Mouse (Mus musculus): ENCODE results near the gene Hes3. TPM values are rescaled to one million over a fixed set of nuclear protein-coding genes. Genes with fewer than 3 reads are reported as not detected.

Hes3 gene
- polyA plus RNA-seq, 1 experiment, result not detected

DNA sequence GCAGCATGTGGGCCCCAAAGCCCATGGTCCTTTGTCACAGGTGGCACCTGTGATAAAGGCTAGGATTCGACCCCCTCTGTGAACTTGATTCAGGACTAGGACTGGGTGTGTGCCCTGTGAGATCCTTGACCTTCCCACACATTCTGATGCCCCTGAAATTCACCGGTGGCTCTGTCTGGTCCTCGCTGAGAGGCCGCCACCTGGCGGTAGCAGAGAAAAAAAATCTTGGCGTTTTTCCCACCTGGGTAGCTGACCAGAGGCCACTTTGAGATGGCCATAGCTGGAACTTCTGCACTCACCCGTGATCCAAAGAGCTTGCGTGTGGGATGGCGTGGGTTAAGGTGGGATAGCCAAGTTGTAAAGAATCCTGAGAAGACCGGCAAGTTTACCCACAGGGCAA lies 6.0 kb downstream of the Hes3 start:
- H3K27ac ChIP-seq (ENCODE audit: insufficient read depth, low read length), result no peak overlapping the region
- TF ChIP-seq POLR2A (IDR thresholded peaks at IDR 0.05; ENCODE audit: low read depth, low read length) (no peak), CTCF (IDR thresholded peaks at IDR 0.05; ENCODE audit: borderline replicate concordance, insufficient read depth, low read length) (0 out of 2 replicates have a peak, but pooled peaks have one; percentile 30)

DNA sequence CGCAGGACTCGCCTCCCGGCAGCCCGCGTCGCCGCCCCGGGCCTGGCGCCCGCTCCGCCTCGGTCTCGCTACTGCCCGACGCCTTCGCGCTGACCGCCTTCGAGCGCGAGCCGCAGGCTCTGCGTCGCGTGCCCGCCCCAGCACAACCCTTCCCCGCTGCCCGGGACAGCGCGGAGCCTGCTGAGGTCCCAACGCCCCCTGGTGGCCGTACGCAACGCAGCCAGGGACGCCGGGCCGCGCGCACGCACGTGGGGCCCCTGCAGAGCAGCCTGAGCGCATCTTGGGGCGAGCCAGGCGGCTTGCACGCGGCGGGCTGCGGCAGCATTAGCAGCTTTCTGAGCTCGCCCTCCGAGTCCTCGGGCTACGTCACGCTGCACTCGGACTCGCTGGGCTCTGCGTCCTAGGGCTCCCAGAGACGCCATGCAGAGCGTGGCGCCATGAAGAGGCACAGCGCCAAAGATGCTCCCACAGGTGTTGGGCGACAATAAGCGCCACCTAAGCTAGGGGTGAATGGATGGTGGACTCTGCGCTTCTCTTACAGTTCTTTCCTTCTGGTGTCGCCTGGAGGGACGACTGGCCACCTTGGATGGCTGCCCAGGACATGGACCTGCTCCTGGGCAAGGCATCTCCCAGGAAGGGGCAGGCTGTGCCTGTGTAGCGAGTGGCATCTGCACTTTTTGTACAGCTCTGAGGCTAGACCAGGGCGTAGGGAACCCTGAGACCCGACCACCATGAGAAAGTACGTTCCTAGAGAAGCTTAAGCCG lies 8.1 kb downstream of the Hes3 start:
- TF ChIP-seq POLR2A (IDR thresholded peaks at IDR 0.05; ENCODE audit: low read depth, low read length), result no peak
- TF ChIP-seq CTCF (IDR thresholded peaks at IDR 0.05; ENCODE audit: borderline replicate concordance, insufficient read depth, low read length), result peak; percentile 83
- H3K4me1 ChIP-seq (ENCODE audit: control insufficient read depth, insufficient read depth, low read length), result no peaks in the 10 kb centered on the region
- H3K4me3 ChIP-seq (ENCODE audit: insufficient read depth, low read length), result no peak overlapping the region
- no peak overlapping the region for H3K27ac ChIP-seq (ENCODE audit: insufficient read depth, low read length)

More for the DNA sequence above, 6.0 kb downstream of the Hes3 start:
- H3K4me3 ChIP-seq (ENCODE audit: insufficient read depth, low read length), result no peak overlapping the region
- H3K4me1 ChIP-seq (ENCODE audit: control insufficient read depth, insufficient read depth, low read length), result no peaks in the 10 kb centered on the region

DNA sequence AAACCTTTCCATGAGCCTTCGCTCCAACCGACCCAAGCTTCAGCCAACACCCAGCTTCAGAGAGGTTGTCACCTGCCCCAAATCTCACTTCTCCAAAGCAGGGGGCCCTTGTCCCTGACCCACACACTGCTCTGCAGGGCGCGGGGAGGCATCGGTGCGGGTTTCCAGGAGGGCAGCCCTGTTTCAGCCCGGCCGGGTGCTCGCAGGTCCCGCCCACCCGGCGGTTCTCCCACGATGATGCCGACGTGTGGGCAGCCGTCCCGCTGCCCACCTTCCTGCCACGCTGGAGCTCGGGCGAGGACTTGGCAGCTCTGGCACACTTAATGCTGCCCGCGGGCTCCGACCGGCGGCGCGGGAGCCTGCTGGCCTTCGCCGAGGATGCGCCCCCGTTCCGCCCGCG lies 8.7 kb downstream of the Hes3 start:
- no peak for TF ChIP-seq CTCF (IDR thresholded peaks at IDR 0.05; ENCODE audit: borderline replicate concordance, insufficient read depth, low read length)
- TF ChIP-seq POLR2A (IDR thresholded peaks at IDR 0.05; ENCODE audit: low read depth, low read length), result no peak
- Histone ChIP-seq H3K4me1 (ENCODE audit: control insufficient read depth, insufficient read depth, low read length) (no peaks in the 10 kb centered on the region), H3K4me3 (ENCODE audit: insufficient read depth, low read length) (no peak overlapping the region)

DNA sequence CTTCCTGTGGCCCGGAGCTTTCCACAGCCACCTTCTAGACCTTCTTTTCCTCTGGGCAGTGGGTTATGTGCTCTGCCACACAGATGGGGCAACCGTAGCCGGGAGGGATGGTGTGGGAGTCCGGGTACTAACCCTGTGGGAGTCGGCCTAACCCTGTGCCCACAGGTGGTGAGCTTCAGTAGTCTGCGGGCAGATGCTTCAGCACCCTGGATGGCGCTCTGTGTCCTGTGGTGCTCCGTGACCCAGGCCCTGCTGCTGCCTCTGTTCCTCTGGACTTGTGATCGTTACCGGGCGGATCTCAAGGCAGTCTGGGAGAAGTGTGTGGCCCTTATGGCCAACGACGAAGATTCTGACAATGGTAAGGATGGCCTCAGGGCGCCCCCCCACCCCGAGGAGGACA lies 9.9 kb downstream of the Hes3 start:
- no peak for TF ChIP-seq CTCF (IDR thresholded peaks at IDR 0.05; ENCODE audit: borderline replicate concordance, insufficient read depth, low read length)
- TF ChIP-seq POLR2A (IDR thresholded peaks at IDR 0.05; ENCODE audit: low read depth, low read length), result no peak
- no peak overlapping the region for H3K27ac ChIP-seq (ENCODE audit: insufficient read depth, low read length)
- no peak overlapping the region for H3K4me3 ChIP-seq (ENCODE audit: insufficient read depth, low read length)
- no peaks in the 10 kb centered on the region for H3K4me1 ChIP-seq (ENCODE audit: control insufficient read depth, insufficient read depth, low read length)

More for the DNA sequence above, 8.7 kb downstream of the Hes3 start:
- no peak overlapping the region for H3K27ac ChIP-seq (ENCODE audit: insufficient read depth, low read length)

DNA sequence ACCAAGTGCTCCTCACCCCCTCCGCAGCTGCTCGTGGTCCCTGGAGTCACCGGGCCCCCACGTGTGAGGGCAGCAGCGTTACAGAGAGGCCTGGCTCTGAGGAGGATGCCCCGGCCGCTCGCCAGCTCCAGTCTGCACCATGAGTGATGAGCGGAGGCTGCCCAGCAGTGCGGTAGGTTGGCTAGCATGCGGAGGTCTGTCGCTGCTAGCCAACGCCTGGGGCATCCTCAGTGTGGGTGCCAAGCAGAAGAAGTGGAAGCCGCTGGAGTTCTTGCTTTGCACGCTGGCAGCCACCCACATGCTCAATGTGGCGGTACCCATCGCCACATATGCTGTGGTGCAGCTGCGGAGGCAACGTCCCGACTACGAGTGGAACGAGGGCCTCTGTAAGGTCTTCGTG lies 12.5 kb downstream of the Hes3 start:
- Histone ChIP-seq H3K27ac (ENCODE audit: insufficient read depth, low read length) (no peak overlapping the region), H3K4me1 (ENCODE audit: control insufficient read depth, insufficient read depth, low read length) (no peaks in the 10 kb centered on the region), H3K4me3 (ENCODE audit: insufficient read depth, low read length) (no peak overlapping the region)
- TF ChIP-seq POLR2A (IDR thresholded peaks at IDR 0.05; ENCODE audit: low read depth, low read length) (no peak), CTCF (IDR thresholded peaks at IDR 0.05; ENCODE audit: borderline replicate concordance, insufficient read depth, low read length) (no peak)

DNA sequence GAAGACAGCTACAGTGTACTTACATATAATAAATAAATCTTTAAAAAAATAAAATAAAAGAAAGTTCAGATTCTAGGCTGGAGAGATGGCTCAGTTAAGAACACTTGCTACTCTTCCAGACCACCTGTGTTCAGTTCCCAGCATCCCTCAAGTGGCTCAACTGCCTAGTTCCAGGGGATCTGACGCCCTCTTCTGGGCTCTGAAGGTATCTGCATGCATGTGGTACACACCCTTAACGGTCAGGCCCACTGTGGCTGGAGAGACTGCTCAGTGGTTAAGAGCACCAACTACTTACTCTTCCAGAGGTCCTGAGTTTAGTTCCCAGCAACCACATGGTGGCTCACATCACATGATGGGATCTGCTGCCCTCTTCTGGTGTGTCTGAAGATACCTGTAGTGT lies 13.5 kb downstream of the Hes3 start:
- TF ChIP-seq POLR2A (IDR thresholded peaks at IDR 0.05; ENCODE audit: low read depth, low read length) (no peak), CTCF (IDR thresholded peaks at IDR 0.05; ENCODE audit: borderline replicate concordance, insufficient read depth, low read length) (no peak)
- Histone ChIP-seq H3K27ac (ENCODE audit: insufficient read depth, low read length) (no peak overlapping the region), H3K4me3 (ENCODE audit: insufficient read depth, low read length) (no peak overlapping the region), H3K4me1 (ENCODE audit: control insufficient read depth, insufficient read depth, low read length) (no peaks in the 10 kb centered on the region)

DNA sequence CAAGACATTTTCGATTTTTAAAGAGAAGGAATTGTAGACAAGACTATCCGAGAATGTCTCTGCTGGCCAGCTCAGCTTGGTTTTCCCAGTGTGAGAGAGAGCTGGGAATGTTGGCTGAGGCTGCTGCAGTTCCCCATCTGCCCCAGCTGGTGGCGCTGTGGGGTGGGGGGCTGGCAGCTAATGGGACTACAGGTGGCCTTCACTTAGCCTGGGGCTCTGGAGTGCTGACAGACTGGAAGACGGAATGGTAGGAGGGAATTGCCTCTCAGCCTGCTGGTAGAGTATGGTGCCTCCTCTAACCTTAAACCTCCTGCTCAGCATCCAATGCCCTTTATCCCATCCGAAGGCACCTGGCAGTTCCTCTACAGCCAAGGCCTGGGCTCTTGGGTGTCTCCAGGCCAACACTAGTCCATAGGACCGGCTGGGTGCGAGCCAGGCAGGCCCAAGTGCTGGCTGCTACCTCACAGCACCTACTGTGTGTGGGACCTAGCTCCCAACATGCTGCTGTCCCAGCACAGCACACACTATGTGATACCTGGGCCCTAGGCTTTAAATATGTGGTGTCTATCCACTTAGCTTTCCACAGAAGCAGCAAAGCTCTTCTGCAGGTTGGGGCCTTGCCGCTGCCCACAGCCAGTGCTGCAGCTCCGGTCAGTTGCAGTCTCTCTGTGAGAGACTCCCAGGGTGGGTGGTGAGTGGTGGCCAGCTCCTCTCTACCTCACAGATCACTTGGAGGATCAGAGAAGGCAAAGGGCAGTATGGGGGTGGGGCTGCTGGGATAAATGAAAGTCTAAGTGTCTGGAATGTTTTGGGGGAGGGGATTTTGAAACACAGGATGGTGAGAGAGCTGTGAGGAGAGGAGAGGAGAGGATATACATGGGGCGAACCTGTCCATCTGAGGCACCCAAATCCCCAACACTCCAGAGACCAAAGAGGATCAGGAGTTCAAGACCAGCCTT lies 14.8 kb downstream of the Hes3 start:
- TF ChIP-seq POLR2A (IDR thresholded peaks at IDR 0.05; ENCODE audit: low read depth, low read length), result no peak
- TF ChIP-seq CTCF (IDR thresholded peaks at IDR 0.05; ENCODE audit: borderline replicate concordance, insufficient read depth, low read length), result peak; percentile 40; the same call in 1 of the 2 replicates
- no peak overlapping the region for H3K4me3 ChIP-seq (ENCODE audit: insufficient read depth, low read length)
- H3K27ac ChIP-seq (ENCODE audit: insufficient read depth, low read length), result no peak overlapping the region
- peaks cover 9% of the 10 kb centered on the region for H3K4me1 ChIP-seq (ENCODE audit: control insufficient read depth, insufficient read depth, low read length)

DNA sequence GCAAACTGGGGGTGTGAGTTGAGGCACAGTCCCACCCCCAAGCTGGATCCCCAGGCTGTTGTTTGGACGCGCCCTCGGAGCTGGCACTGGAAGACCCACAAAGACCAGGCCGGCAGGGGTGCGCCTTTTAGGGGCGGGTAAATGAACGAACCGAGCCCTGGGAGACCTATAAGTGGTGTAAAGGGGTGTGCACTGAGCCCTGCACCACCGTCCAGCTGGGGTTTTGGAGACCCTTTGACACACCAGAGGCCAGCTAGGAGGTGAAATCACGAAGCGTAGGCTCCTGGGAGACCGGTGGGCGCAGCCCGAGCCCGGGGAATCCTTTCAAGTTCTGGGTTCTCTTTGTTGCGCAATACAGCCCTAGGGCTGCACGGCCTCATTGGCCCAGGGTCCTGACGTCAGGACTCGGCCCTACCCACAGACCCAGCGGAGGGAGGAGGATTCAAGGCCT lies 16.8 kb downstream of the Hes3 start:
- peak overlapping the region; percentile 75 for H3K4me3 ChIP-seq (ENCODE audit: insufficient read depth, low read length)
- TF ChIP-seq CTCF (IDR thresholded peaks at IDR 0.05; ENCODE audit: borderline replicate concordance, insufficient read depth, low read length) (no peak), POLR2A (IDR thresholded peaks at IDR 0.05; ENCODE audit: low read depth, low read length) (peak; percentile 70; the same call in 1 of the 2 replicates)
- peak overlapping the region; percentile 92 for H3K27ac ChIP-seq (ENCODE audit: insufficient read depth, low read length)
- H3K4me1 ChIP-seq (ENCODE audit: control insufficient read depth, insufficient read depth, low read length), result peaks cover 13% of the 10 kb centered on the region

DNA sequence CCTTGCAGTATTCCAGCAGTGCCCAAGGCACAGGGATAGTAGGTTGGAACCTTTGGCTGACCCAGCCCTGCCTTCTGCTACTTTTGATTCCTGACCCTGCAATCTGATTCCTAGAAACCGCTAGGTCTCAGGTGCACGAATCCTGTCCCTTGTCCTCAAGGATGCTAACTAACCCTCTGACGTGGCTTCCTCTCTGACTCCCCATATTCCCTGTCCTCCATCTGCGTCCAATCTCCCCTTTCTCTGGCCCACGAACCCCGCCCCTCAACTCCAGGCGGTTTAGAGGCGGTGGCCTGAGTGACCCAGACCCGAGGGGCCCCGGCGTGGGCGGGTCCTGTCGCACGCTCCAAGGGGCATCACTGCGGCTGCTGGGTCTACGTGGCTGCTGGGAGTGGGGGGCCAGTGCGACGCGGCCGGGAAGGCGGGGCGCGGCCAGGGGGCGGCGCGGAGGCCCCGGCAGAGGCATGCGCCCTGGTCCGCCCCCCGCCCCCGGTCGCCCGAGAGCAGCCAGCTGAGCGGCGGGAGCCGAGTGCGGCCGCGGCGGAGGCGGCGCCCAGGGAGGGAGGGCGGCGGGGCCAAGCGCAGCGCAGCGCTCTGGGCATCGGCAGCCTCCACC lies 17.7 kb downstream of the Hes3 start, which contains the start of gene Gpr153:
TSS of gene Gpr153 (plus strand) at position 612 of the 616 bp plus-strand sequence.
- Histone ChIP-seq H3K4me1 (ENCODE audit: control insufficient read depth, insufficient read depth, low read length) (peaks cover 13% of the 10 kb centered on the region), H3K27ac (ENCODE audit: insufficient read depth, low read length) (peak within 1 kb of the TSS; percentile 92), H3K4me3 (ENCODE audit: insufficient read depth, low read length) (peak within 1 kb of the TSS; percentile 75)
- TF ChIP-seq CTCF (IDR thresholded peaks at IDR 0.05; ENCODE audit: borderline replicate concordance, insufficient read depth, low read length) (no peak), POLR2A (IDR thresholded peaks at IDR 0.05; ENCODE audit: low read depth, low read length) (peak; percentile 56)

All from embryonic fibroblast, embryonic 13.5 days (primary cell).